Comparison of ENCODE assay signal across 19 mouse cellular contexts in genomic region chr11:101311083-101311482, GRCm38 (mm10). TPM values are rescaled to one million over a fixed set of nuclear protein-coding genes. Genes with fewer than 3 reads are reported as not detected.
DNase-seq lines count a peak whose midpoint lies in the region; ATAC-seq and TF ChIP-seq lines count a peak whose summit lies in the region.
"Had no signal": no experiment of that assay in that cellular context is flagged by ENCODE, and none has a peak within 500 bp of the region (broad histone marks: within the 10 kb centered on the region; RNA-seq: fewer than 3 reads in every experiment).

No protein-coding gene starts in this region.

- no peak for DNase-seq in liver, embryonic 13.5 days
- DNase-seq in liver, postnatal 0 days: no peak
- DNase-seq in 416B (ENCODE audit: low read depth) (peak; percentile 21), MEL-GATA-1-ER (ENCODE audit: extremely low read depth, low read depth) (peak; percentile 63)
- DNase-seq in thymus, postnatal 10 days (ENCODE audit: low spot score in 2 of 2): no peak
- DNase-seq: adrenal gland, adult 2 months; adrenal gland, postnatal 10 days; adrenal gland, postnatal 25 days; cerebellum, adult 11 months; cerebellum, adult 18-20 months; cerebellum, adult 8-10 months; cerebellum, adult 9-11 months; cerebellum, postnatal 14 days; forebrain, postnatal 0 days had no signal

- H3K4me2 ChIP-seq in liver, embryonic 13.5 days: no peak overlapping the region
- H3K4me2 ChIP-seq in liver, postnatal 0 days (ENCODE audit: low read depth, low read length): no peak overlapping the region
- H3K4me2 ChIP-seq: embryonic facial prominence, embryonic 12.5 days; forebrain, embryonic 13.5 days; forebrain, embryonic 15.5 days had no signal

- no peak overlapping the region for H3K9ac ChIP-seq in liver, embryonic 13.5 days
- no peak overlapping the region for H3K9ac ChIP-seq in liver, postnatal 0 days (replicated peaks)
- H3K9ac ChIP-seq: embryonic facial prominence, embryonic 12.5 days; forebrain, embryonic 13.5 days; forebrain, embryonic 15.5 days; forebrain, postnatal 0 days had no signal

- no peaks in the 10 kb centered on the region for H3K36me3 ChIP-seq in liver, embryonic 13.5 days
- no peaks in the 10 kb centered on the region for H3K36me3 ChIP-seq in liver, postnatal 0 days (replicated peaks; ENCODE audit: insufficient read depth, low read length)
- H3K36me3 ChIP-seq: embryonic facial prominence, embryonic 10.5 days; embryonic facial prominence, embryonic 12.5 days; forebrain, embryonic 15.5 days had no signal

- H3K9me3 ChIP-seq in liver, embryonic 13.5 days (replicated peaks): no peaks in the 10 kb centered on the region
- H3K9me3 ChIP-seq in liver, postnatal 0 days (ENCODE audit: low read length): no peaks in the 10 kb centered on the region
- H3K9me3 ChIP-seq: embryonic facial prominence, embryonic 10.5 days; embryonic facial prominence, embryonic 12.5 days; forebrain, embryonic 13.5 days; forebrain, embryonic 15.5 days had no signal

- peaks cover 30% of the 10 kb centered on the region for H3K4me1 ChIP-seq in liver, embryonic 13.5 days (replicated peaks)
- H3K4me1 ChIP-seq in liver, postnatal 0 days (ENCODE audit: insufficient read depth): peaks cover 15% of the 10 kb centered on the region; the same call in 1 of the 2 replicates
- H3K4me1 ChIP-seq: embryonic facial prominence, embryonic 10.5 days; embryonic facial prominence, embryonic 12.5 days; forebrain, embryonic 13.5 days had no signal

- peak overlapping the region; percentile 49 for H3K27ac ChIP-seq in liver, embryonic 13.5 days
- H3K27ac ChIP-seq in liver, postnatal 0 days (ENCODE audit: low read depth): no peak overlapping the region
- H3K27ac ChIP-seq: embryonic facial prominence, embryonic 10.5 days; embryonic facial prominence, embryonic 12.5 days; forebrain, embryonic 13.5 days; forebrain, embryonic 15.5 days had no signal

- H3K4me3 ChIP-seq in liver, embryonic 13.5 days (replicated peaks): no peak overlapping the region
- no peak overlapping the region for H3K4me3 ChIP-seq in liver, postnatal 0 days (ENCODE audit: low read depth, low read length)
- H3K4me3 ChIP-seq: embryonic facial prominence, embryonic 10.5 days; embryonic facial prominence, embryonic 12.5 days; forebrain, embryonic 13.5 days; forebrain, embryonic 15.5 days had no signal

- H3K27me3 ChIP-seq in liver, embryonic 13.5 days: peaks cover 10% of the 10 kb centered on the region
- no peaks in the 10 kb centered on the region for H3K27me3 ChIP-seq in liver, postnatal 0 days (ENCODE audit: insufficient read depth, low read length)
- H3K27me3 ChIP-seq: embryonic facial prominence, embryonic 12.5 days; forebrain, embryonic 15.5 days had no signal

- WGBS in liver, embryonic 13.5 days (ENCODE audit: insufficient replicate concordance): 61% methylated on average over 3 of the region's 3 CpGs
- WGBS in liver, postnatal 0 days (ENCODE audit: insufficient replicate concordance): 73% methylated on average over 3 of the region's 3 CpGs

- TF ChIP-seq CTCF in liver, postnatal 0 days (IDR thresholded peaks at IDR 0.05; ENCODE audit: low read depth): no peak

- TF ChIP-seq EP300 in liver, postnatal 0 days (IDR thresholded peaks at IDR 0.05; ENCODE audit: low read depth): no peak

- no peak for ATAC-seq in liver, embryonic 13.5 days (ENCODE audit: low read depth)
- ATAC-seq in liver, postnatal 0 days: no peak
- ATAC-seq: forebrain, embryonic 13.5 days; forebrain, embryonic 15.5 days; forebrain, postnatal 0 days had no signal

RNA-seq across cellular contexts. Expression of gene Psme3, which starts 4.9 kb away (rescaled TPM):
- polyA plus RNA-seq in liver, embryonic 13.5 days (2015; fragmentation: Nextera tagmentation; extraction: Ambion mirVana): 198 and 239 TPM in 2 replicates
- 78.4 and 78.8 TPM in 2 replicates for polyA plus RNA-seq in liver, postnatal 0 days (2015; fragmentation: Nextera tagmentation; extraction: Ambion mirVana)

RNA-seq across cellular contexts. Expression of gene Becn1, which starts 9.0 kb away (rescaled TPM):
- polyA plus RNA-seq in liver, embryonic 13.5 days (2015; fragmentation: Nextera tagmentation; extraction: Ambion mirVana): 108 and 112 TPM in 2 replicates
- 65.1 and 72.3 TPM in 2 replicates for polyA plus RNA-seq in liver, postnatal 0 days (2015; fragmentation: Nextera tagmentation; extraction: Ambion mirVana)

RNA-seq across cellular contexts. Expression of gene Aoc2, which starts 13.8 kb away (rescaled TPM):
- 1.2 and 1.3 TPM in 2 replicates for polyA plus RNA-seq in liver, embryonic 13.5 days (2015; fragmentation: Nextera tagmentation; extraction: Ambion mirVana)
- 0.44 and 0.60 TPM in 2 replicates for polyA plus RNA-seq in liver, postnatal 0 days (2015; fragmentation: Nextera tagmentation; extraction: Ambion mirVana)

RNA-seq across cellular contexts. Expression of gene Aoc3, which starts 19.3 kb away (rescaled TPM):
- 0.07 TPM in 1 of 2 replicates, not detected in the other for polyA plus RNA-seq in liver, embryonic 13.5 days (2015; fragmentation: Nextera tagmentation; extraction: Ambion mirVana)
- polyA plus RNA-seq in liver, postnatal 0 days (2015; fragmentation: Nextera tagmentation; extraction: Ambion mirVana): 0.05 and 0.06 TPM in 2 replicates
- polyA plus RNA-seq: forebrain, embryonic 11.5 days; forebrain, embryonic 13.5 days; forebrain, embryonic 15.5 days had no signal

RNA-seq across cellular contexts. Expression of gene Coa3, which starts 32.2 kb away (rescaled TPM):
- 125 TPM in 2 replicates for polyA plus RNA-seq in liver, embryonic 13.5 days (2015; fragmentation: Nextera tagmentation; extraction: Ambion mirVana)
- polyA plus RNA-seq in liver, postnatal 0 days (2015; fragmentation: Nextera tagmentation; extraction: Ambion mirVana): 79.9 and 86.6 TPM in 2 replicates

Comparison
In these comparisons a context has a peak if more than half of its experiments do, and no peak if none do; other contexts are left out.
1. DNase-seq: peak in 416B (single experiment) and MEL-GATA-1-ER (single experiment); none in liver, embryonic 13.5 days (single experiment), liver, postnatal 0 days (single experiment) and thymus, postnatal 10 days (0 of 2).